Mouse (Mus musculus): ENCODE data around the gene 2310034G01Rik.
A peak's percentile ranks its signal among the peaks of the same experiment; 100 is the strongest.

2310034G01Rik gene

DNA sequence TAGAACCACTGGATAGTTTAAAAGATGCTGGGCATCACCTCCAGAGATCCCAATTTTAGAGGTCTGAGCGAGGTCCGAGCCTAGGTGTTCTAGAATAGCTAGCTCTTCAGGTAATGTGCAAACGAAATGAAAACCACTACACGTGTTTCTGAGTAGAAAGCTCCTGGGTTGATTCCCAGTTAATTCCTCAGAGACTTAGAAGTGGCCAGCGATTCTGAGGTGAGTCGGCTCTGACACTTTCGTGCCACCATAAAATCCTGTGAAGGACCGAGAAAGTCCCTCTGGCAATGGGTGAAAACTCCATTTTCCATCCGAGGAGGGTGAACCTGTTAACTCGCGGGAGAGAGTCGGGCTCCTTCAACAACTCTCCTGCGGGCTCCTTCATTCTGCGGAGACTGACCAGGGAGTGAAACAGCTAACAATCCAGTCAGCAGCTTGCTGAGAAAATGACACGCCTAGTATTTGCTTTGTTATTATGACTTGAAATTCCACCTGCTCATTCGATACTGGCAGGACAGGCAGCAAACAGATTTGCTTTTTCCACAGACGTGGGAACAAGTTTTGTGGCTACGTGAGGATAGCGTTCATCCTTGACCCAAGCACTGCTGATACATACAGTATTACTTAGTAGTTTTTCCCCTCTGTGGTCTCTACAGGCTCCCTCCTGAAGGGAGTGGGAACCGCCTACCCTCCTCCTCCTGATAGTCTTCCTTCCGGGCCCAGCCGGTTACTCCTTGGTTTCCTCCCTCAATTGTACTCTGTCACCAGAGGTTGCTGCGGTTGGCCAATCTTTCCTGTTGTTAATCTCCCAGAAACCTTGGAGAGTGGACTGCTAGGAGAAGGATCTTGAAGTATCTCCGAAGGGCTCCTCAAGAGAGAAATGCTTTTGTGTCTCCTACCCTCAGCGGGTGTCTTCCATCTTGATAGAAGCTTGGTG is 7.5 kb upstream of the 2310034G01Rik start:
- DNase-seq (ENCODE audit: low spot score), result peak; percentile 50

DNA sequence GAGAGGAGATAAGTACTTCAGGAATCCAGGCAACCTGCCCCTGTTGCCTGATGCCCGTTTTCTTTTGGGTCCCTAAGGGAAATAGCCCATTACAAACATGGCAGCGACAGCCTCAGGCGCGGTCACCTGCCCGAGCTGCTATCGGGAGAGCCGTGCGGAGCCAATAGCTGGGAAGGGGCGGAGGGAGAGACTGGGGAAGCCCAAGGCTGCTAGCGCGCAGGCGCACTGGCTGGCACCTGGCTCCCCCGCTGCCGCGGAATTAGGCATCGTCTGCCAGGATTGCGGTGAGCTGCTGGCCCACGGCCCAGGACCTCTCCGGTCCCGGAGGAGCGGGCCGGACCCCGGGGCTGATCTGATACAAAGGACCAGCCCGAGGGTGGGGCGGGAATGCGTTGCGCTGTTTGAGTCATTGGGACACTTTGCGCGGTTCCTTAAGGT is 6.6 kb upstream of the 2310034G01Rik start:
- DNase-seq (ENCODE audit: low spot score), result peak; percentile 91

DNA sequence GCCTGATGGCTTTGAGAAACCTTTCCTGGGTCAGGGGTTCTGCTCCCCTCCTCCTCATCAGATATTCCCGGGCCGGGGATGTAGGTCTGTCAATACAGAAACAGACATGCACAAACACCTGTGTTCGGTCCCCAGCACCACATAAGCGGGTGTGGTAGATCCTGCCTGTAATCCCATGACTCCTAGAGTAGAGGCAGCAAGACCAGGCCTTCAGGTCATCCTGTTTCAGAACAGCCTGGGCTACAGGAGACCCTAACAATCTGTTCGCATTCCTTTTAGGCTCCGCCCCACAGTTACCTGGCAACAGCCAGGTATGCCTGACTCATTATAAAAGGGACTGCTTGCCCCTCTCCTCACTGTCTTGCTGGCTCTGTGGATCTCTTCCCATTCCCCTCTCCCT is 552 bp downstream of the 2310034G01Rik start:
- no peak for DNase-seq (ENCODE audit: low spot score)

DNA sequence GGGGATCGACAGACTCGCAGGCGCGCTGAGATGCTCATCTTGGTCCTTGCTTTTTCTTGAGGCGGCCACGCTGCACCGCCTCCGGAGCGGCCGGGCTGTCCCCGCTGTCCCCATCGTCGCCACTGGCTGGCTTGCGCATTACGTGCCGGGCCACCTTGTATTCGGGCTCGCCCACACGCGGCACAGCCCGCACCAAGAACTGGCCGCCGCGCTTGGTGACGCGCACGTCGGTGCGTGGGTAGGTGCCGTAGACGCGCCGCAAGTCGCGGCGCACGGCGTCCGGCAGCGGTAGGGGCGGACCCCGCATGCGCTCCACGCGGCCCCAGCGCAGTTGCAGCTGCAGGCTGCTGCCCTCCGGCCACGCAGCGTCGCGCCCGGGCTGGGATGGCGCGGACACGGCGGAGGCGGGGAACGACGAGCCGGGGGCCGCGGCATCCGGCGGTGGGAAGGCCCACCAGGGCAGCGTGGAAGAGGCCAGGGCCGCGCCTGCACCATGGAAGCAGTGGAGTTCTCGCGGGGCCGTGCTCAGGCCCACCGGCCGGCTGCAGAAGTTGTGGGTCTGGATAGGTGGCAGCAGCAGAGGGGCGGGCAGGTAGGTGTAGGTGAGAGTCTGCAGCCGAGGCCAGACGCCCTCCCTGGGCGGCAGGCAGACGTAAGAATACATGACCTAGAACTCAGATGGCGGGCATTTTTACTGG is 1.2 kb downstream of the 2310034G01Rik start:
- peak; percentile 58 for DNase-seq (ENCODE audit: low spot score)

DNA sequence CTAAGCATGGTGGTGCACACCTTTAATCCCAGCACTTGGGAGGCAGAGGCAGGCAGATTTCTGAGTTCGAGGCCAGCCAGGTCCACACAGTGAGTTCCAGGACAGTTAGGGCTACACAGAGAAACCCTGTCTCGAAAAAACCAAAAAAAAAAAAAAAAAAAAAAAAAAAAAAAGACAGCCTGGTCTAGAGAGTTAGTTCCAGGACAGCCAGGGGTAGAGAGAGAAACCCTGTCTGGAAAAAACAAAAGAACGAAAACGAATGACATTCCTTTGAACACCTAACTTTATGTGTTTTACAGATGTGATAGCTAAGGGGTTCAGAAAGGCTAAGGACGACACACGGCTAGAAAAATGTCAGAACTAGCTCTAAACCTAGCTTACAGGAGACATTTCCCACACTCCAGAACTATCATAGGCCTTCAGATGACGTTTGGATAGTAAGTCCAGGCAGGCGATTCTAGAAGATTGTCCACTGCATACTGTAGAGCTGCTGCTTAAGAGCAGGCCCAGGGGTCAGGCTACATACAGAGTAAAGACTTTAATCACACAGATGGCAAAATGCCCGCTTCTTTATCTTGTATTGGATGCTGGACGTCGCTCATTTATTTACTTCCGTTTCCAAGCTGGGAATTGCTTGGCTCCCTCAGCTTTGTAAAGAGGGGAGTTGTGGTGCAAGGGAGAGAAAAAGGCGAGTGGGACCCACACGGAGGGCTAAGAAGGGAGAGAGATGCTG is 2.0 kb downstream of the 2310034G01Rik start:
- DNase-seq (ENCODE audit: low spot score), result no peak

DNA sequence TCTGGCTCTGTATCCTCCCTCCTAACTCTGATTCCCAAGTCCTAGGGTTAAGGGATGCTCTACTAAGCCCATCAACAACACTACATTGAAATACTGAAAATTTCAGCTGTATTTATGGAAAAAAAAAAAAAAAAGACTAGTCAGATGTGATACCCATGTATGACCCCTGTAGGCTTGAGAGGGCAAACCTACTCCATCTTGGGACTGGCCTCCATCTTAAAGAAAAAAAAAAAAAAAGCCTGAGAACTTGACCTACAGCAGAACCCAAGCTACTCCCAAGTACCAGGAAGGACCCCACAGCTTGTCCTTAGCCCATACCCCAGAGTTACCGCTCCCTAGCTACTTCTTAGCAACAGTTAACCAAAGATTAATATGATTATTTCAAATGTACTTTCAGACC is 3.0 kb downstream of the 2310034G01Rik start:
- DNase-seq (ENCODE audit: low spot score), result no peak

DNA sequence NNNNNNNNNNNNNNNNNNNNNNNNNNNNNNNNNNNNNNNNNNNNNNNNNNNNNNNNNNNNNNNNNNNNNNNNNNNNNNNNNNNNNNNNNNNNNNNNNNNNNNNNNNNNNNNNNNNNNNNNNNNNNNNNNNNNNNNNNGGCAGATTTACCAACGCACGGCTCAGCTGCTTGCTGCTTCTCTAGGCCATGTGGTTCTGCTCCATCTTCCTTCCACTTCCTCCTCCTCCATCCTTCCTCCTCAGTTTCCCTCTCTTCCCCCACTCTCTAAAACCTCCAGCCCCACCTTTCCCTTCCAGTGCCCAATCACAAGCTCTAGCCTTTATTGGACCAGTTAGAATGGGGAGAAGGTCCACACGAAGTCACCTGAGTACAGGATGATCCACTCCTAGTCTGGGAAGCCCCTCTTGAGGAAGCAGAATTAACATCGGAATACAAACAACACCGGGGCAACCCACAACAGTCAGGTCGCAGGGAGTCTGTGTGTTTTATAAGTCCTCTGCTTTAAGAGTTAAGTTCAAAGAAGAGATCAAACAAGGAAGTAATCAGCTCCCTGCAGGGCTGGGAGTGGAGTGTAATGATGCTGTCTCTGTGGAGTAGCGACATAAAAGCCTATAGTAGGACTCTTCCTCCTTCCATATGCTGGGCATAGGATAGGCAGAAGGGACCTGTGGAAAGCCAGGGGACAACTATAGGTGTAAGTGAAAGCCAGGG is 5.2 kb downstream of the 2310034G01Rik start:
- no peak for DNase-seq (ENCODE audit: low spot score)

DNA sequence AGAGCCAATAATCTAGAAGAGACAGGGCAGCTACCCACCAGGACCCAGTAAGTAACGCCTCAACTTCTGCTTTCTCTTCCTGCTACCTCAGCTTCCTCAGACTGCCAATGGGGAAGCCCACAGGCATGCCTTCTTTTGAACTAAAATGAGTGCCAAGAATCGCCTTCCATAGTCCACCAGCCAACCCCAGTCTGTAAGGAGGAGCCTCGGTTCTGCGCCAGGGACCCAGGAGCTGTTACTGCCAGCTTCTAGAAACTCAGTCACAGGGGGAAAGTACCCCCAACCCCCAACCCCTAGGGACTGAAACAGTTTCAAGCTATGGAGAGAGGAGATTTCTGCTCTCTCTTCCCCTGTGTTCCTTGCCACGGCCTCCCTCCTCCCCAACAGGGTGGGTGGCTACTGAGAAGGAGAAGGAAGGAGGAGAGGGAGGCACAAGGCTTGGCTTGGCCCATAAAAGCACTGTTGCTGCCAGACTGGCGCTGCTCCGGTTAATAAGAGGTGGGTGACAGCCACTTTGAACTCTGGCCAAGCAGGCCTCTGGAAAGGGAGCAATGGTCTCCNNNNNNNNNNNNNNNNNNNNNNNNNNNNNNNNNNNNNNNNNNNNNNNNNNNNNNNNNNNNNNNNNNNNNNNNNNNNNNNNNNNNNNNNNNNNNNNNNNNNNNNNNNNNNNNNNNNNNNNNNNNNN is 10.7 kb downstream of the 2310034G01Rik start:
- DNase-seq (ENCODE audit: low spot score), result peak; percentile 81

DNA sequence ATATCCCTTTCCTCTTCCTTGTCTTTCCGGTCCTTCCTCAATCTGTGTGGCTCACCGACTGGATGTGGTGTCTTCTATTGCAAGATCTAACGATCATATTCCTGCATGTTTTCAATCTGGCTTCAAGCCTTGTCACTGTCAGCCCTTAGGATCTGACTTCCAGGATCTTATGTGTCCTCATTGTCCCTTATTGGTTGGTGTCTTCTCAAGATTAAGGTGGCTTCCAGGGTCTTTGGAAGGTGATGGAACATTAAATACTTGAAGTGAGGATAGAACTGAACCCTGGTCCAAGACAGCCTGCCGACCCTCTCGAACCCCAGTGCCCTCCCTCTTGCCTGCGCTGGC is 11.2 kb downstream of the 2310034G01Rik start:
- DNase-seq (ENCODE audit: low spot score), result no peak

DNA sequence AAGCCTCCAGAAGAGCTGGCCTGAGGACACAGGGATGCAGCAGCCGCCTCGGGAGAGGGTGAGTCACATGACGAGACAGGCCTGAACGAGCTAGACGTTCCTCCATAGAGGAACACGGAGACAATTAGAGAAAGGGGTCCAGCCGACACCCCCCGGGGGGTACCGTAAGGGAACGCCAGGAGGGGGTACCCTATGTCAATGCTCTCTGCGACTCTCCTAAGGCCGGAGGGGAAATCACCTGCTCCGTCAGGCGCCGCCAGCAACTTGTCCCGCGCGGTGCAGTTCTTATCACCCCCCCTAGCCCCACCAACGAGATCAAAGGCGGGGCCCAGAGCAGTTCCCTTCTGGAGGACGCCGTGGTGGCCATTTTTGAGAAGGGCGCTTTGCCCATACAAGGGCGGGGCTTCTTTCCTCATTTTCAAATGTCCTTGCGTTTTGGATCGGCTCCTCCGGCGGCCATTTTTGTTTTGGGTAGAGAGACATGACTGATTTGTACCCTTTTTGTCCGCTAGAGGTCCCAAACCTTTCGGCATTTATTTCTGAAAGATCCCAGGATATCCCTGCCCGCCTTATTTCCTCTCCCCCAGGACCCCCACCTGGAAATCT is 11.7 kb downstream of the 2310034G01Rik start, which contains the start of gene Cuedc2:
TSS of gene Cuedc2 (minus strand) at position 372 of the 606 bp plus-strand sequence.
- DNase-seq (ENCODE audit: low spot score), result peak; percentile 97

DNA sequence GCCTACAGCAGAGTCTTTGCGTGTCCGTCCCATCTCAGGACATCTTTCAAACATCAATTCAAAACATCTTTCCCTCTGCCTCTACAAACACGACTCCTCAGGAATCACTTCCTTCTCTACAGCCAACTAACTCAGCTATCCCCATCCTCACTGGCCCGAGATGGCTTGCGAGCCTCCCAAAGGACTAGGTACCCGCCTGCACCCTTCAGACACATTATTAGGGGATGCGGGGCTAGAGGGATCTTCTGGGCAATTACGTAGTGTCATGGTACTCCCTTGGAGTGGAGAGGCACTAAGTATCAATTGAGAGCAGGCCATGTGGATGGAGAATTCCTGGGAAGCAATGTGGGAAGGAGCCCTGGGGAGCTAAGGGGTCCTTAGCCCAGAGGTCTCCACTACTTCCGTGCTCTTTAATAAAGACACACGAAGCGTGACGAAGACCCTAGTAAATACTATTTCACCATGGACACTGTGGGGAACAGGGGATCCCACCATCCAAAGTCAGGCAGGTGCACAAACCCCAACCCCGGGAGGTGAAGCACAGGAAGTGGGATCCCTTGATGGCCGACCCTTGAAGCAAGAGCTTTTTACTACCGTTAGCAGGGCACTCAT is 12.3 kb downstream of the 2310034G01Rik start:
- no peak for DNase-seq (ENCODE audit: low spot score)

DNA sequence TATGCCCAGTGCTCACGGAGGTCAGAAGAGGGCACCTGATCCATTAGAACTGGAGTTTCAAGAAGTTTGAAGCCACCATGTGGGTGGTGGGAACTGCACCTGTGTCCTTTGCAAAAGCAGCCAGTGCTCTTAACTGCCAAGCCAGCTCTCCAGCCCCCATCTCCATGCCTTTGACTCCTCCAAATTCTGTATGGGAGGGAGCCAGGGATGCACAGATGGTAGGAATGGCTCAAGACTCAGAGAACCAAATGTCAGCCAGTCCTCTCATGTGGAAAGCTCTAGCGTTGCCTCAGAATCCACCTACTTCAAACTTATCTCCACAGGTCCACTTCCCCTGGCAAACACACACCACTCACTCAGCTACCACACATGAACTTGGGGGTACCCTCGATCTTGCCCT is 16.2 kb downstream of the 2310034G01Rik start:
- DNase-seq (ENCODE audit: low spot score), result no peak

DNA sequence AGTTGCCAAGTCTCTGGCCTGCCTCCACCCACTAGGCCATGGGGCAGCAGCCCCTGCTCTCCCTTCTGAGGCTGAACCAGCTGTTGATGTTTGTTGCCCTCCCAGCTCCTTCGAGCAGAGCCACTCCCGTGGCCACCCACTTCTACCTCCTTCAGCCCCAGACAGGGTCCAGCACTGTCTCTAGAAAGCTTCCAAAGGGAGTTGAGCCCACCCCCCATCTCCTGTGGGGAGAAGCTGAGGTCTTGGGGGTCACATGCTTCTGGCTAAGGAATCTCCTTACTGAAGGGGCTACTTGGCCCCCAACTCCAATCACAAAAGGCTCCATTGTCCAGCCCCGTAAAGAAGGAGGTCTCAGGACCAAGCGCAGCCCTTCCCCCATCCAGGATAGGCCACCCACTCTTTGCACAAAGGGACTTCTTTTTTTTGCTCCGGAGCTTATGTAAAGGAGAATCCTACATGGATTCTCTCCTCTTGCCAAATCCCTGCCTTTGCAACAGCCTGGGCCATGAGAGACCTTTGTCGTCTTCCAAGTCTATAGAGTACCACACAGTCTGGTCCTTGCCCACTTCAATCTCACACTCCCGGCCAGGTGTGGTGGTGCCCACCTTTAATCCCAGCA is 17.3 kb downstream of the 2310034G01Rik start:
- no peak for DNase-seq (ENCODE audit: low spot score)

DNA sequence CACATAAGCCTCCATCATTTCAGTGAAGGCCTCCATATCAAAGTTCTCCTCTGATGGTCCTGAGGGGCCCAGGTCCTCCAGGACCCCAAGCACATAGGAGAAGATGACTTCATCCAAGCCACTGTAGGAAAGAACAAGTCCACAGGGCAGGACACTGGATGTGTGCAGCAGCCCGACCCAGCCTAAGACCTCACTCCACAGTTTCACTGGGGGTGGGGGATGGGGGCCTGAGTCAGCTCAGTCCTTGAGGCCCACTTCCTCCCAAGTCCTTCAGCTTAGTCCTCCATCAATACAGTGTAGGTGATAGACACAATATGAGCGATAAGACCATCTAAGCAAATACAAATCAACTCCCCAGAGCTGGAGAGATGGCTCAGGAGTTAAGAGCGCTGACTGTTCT is 18.2 kb downstream of the 2310034G01Rik start:
- DNase-seq (ENCODE audit: low spot score), result no peak

DNA sequence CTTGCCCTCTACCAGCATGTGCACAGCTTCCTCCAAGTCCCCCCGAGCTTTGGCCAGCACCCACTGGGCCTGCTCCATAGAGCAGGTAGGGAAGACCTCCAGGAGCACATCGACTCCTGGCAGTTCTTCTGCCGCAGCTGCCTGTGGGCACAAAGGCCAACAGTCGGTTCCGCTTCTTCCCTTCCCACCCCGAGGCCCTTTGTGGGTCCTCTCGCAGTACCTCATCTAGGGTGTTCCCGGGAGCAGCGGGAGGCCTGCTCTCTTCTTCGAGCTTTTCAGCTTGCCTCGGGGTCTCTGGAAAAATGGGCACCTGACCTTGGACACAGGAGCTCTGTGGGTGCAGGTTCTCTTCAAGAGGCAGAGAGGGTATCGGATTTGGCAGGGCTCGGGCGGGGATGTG is 18.8 kb downstream of the 2310034G01Rik start:
- no peak for DNase-seq (ENCODE audit: low spot score)

DNA sequence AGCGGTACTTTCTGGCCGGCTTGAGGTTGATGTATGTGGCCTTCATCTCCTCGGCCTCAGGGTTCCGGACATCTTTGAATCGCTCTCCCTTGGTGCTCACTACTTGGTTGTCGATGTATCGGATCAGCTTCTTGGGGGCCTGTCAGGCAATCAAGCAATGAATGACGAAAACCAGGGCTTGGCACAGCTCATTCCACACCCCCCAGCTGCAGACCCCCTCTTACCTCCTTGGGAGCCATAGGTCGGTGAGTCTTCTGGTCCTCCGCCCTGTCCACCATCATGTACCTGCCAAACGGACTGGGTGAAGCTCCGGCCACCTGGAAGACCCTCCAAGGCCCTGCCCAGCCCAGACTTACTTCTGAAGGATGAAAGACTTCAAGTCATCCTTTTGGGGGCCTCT is 19.4 kb downstream of the 2310034G01Rik start:
- no peak for DNase-seq (ENCODE audit: low spot score)

DNA sequence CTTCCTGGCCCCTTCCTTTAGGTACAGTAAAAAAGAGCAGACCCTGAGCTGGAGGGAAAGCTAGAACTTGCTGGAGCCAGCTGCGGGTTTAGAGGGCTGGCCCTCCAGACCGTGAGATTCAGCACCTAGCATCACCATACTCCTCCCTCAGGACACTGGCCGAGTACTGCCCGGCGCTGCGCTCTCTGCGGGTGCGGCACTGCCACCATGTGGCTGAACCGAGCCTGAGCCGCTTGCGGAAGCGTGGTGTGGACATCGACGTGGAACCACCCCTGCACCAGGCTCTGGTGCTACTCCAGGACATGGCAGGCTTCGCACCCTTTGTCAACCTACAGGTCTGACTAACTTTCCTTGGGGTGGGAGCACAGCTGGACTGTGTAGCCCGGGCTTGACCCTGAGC is 20.2 kb downstream of the 2310034G01Rik start:
- DNase-seq (ENCODE audit: low spot score), result peak; percentile 86

DNA sequence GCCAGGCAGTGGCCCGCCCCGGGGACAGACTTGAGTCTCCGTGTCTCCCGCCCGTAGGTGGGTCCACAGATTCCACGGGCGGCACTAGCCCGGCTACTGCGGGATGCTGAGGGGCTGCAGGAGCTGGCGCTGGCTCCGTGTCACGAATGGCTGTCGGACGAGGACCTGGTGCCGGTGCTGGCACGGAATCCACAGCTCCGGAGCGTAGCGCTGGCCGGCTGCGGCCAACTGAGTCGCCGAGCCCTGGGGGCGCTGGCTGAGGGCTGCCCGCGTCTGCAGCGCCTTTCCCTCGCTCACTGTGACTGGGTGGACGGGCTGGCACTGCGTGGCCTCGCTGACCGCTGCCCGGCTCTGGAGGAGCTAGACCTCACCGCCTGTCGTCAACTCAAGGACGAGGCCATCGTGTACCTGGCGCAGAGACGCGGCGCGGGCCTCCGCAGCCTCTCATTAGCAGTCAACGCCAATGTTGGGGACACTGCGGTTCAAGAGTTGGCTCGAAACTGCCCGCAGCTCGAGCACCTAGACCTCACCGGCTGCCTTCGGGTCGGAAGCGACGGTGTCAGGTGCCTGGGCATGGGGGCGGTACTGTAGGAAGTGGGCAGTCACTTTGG is 21.0 kb downstream of the 2310034G01Rik start:
- DNase-seq (ENCODE audit: low spot score), result no peak
